Mouse (Mus musculus) ovary, postnatal 14 days (tissue): Measurements from ENCODE around the gene Mdm2.

ENCODE experiments used
- DNase-seq: peaks from one replicate; pipeline ENCODE4 v3.0.0; 2022; ENCODE audit warnings: low spot score

Mdm2 gene

GRCm38 (mm10) chr10:117681999-117682857 lies 28.3 kb downstream of the Mdm2 start:
- DNase-seq, result no peak

DNA sequence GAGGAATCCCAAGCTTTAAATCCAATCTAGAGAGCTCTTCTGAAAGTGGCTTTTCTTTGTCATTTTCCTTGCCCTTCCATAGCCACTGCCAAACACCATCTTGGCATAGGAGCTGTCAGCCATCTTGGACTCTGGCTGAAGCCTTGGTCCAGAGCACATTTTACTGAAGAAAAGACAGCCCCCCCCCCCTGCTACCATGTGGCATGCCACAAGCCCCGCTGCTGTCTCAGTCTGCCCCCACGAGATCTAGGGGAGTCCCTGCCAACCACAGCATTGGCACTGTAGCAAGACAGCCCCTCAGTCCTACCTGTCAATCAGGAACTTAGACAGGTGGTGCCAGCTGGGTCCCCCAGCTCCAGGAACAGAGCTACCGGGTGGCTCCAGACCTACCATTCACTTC lies 29.0 kb downstream of the Mdm2 start:
- no peak for DNase-seq

DNA sequence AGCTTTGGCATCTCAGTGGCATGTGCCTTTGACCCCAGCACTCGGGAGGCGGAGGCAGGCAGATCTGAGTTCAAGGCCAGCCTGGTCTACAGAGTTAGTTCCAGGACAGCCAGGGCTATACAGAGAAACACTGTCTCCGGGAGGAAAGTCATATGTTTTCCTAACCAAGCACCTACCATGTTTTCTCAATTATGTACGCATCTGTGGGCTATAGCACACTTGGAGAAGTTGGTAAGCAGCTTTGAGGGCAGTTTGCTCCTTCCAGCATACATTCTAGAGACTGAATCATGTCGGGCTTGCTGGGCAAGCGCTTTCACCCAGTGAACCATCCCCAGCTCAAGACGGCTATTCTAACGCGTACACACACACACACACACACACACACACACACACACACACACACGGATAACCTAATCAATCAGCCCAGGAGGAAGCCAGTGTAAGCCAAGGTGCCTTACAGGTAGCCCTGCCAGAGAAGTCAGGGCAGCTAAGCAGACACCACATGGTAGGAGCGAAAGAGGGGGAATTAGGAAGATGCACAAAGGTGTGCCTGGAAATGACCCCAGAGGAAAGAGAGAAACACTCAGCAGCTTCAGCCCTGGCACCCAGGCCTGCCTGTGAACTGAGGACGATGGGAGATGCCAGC lies 29.6 kb downstream of the Mdm2 start:
- DNase-seq, result no peak

DNA sequence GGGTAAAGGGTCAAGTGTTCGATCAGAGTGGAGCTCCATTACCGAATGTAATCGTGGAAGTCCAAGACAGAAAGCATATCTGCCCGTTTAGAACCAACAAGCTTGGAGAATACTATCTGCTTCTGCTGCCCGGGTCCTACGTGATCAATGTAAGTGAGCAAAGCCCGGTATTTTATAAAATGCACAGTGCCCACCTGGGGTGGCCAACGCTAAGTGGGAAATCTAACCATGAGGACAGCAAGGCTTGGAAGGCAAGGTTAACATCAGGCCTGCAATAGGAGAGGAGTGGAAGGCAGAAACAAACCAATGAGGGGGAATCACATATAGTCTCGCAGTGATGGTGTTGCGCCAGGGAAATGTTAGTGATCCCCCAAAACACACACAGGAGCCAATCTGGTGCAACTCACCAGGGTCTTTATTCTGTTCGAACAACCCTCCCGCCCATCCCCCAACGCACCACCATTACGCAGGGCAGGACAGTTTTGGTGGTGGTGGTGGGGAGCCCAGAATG lies 30.5 kb downstream of the Mdm2 start:
- no peak for DNase-seq

DNA sequence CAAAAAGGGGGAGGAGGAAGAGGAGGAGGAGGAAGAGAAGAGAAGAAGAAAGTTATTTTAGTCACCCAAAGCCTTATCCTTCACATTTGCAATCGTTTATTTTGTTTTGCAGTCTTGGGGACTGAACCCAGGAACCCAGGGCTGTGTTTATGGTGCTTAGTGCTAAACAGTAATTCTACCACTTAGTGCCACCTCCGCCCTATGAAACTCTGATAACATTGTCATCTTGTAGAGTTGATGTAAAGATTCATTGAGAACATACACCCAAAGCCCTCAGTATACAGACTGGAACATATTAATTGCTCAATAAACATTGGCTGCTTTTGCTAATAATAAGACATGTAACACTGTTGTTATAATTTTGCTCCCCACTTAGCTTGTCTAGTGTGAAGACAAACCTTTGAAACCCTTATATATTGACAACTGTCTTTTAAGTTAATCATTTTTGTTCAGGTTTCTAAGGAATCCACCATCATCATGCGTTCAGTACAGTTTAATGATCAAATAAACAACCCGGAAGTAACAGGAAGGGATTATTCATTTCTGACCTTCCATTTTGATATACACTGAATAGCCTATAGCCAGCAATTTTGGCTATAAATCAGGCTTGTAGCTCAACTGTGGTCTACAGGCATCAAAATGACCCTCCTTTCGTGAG lies 31.4 kb downstream of the Mdm2 start:
- DNase-seq, result no peak

- no peak for DNase-seq
Measured at GRCm38 (mm10) chr10:117678357-117678756, 32.2 kb downstream of the Mdm2 start.

DNA sequence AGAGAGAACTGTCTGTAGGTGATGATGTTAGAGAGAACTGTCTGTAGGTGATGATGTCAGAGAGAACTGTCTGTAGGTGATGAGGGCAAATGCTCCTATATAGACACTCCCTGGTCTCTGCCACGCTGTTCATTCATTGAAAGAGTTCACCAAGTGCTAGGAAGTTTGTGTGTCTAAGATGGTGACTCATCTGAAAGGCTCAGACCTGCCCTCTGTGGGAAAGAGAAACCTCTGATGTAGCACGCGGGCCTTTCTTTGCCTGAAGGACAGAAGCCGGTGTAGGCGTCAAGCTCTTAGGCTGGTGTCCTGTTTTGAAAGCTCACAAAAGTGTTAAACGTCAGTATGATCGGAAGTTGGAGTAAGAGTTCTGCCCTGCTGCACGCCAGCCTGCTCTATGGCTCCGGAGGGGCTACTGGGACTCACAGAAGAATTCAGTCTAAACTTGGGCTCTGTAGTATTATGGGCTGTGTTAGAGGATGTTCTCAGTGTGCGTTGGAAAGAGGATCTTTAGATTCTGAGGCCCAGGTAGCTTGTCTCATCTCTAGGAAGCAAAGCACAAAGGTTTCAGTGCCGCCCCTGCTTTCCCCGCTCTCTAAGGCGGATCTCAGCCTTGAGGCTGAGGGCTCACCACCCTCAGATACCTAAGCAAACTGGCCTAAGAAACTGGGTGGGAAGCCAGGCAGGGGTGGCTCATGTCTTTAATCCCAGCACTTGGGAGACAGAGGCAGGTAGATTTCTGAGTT lies 32.9 kb downstream of the Mdm2 start:
- no peak for DNase-seq

- DNase-seq, result no peak
Measured at GRCm38 (mm10) chr10:117676644-117677313, 33.8 kb downstream of the Mdm2 start.

DNA sequence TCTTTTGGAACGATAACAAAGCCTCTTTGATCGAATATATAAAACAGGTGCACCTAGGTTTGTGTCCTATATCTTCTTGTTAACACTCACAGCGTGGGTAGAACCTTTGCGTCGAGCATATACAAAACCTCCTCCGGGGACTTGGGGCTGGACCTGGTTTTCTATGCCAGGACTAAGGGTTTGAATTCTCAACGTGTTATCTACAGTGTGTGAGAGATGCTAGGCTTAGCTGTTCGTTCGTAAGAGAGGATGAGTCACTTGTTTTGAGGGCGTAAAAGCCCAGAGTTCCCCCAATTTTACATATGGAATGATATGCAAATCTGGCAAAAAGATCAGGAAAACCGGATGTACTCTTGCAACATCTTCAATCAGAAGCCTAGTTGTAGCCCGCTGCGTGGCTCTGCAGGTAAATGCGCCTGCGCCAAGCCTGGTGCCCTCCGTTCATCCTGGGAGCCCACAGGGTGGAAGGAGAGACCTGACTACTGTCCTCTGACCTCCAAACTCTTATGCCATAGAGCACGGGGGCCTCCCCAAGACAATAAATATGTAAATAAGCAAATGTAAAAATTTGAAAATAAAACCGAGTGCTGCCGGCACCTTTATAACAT lies 34.4 kb downstream of the Mdm2 start:
- DNase-seq, result no peak

- DNase-seq, result peak; percentile 43
Measured at GRCm38 (mm10) chr10:117675096-117676035, 35.2 kb downstream of the Mdm2 start.

- DNase-seq, result no peak
Measured at GRCm38 (mm10) chr10:117674359-117675019, 36.1 kb downstream of the Mdm2 start.

DNA sequence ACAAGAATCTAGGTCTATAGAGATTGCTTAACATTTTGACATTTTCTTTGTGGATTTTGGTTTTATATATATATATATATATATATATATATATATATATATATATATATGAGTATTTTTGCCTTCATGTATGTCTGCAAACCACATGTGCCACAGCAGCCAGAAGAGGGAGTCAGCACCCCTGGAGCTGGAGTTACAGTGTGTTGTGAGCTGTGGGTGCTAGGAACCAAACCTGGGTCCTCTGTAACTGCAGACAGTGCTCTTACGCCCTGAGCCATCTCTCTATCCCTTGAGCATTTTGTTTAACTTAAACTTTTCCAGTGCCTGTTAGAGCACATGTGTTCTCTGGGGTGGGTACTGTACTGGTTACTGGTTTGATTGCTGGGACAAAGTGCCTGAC lies 36.6 kb downstream of the Mdm2 start:
- no peak for DNase-seq

DNA sequence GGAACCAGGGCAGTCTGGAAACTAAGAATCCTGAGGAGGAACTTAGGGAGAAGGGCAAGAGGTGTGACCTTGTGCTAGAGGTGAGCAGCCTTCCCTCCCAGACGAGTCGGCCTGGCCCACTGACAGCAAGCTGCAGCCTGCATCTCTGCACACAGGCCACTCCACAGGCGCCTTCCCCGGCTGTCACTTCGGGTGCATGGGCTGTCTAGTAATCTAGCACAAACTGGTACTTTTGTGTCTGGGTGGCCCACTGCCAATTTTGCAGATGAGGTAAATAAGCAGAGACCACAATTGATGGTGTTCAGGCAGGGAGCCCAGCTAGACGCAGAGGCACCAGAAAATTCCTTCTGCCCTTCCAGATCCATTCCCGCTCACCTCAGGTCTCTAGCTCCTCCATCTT lies 37.9 kb downstream of the Mdm2 start:
- no peak for DNase-seq

- DNase-seq, result no peak
Measured at GRCm38 (mm10) chr10:117671930-117672666, 38.5 kb downstream of the Mdm2 start.

- no peak for DNase-seq
Measured at GRCm38 (mm10) chr10:117671266-117671665, 39.3 kb downstream of the Mdm2 start.

GRCm38 (mm10) chr10:117670791-117671190 lies 39.8 kb downstream of the Mdm2 start:
- no peak for DNase-seq

DNA sequence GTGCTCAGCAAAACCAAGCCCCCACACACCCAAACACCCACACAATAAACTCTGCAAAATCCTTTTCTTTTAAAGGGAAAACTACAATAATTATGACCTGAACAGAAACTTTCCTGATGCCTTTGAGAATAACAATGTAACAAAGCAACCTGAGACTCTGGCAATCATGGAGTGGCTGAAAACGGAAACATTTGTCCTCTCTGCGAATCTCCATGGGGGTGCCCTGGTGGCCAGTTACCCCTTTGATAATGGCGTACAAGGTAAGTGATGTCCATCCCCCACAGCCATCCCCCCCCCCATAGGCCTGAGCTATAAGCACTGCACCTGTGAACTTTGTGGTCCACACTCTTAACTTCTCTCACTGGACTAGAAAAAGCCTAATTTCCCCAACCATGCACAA lies 40.5 kb downstream of the Mdm2 start:
- no peak for DNase-seq

- no peak for DNase-seq
Measured at GRCm38 (mm10) chr10:117669449-117670090, 41.0 kb downstream of the Mdm2 start.
